Mouse (Mus musculus) lung, postnatal 36 days (tissue): ENCODE data around the gene Gpr158.

Experiments used
- DNase-seq: peaks from one replicate; pipeline ENCODE4 v3.0.0; 2022; ENCODE audit warnings: mixed read lengths

The Gpr158 gene

DNA sequence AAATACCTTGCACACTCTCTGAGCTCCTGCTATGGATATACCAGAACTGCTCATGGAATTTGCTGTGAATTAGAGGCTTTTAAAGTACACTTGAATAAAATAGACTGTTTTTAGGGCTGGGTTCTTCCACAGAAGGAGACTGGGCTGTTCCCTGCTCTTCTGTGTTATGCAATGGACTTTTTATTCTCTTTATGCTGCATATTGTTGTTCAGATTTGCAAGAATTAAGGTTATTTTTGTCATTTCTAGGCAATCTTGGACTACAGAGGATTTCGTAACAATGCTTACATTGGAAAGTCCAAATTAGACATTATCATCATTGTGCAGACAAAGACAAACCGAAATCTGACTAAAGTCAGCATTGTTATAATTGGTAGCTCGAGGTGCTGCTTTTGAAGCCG lies 298.4 kb downstream of the Gpr158 start:
- DNase-seq = no peak

DNA sequence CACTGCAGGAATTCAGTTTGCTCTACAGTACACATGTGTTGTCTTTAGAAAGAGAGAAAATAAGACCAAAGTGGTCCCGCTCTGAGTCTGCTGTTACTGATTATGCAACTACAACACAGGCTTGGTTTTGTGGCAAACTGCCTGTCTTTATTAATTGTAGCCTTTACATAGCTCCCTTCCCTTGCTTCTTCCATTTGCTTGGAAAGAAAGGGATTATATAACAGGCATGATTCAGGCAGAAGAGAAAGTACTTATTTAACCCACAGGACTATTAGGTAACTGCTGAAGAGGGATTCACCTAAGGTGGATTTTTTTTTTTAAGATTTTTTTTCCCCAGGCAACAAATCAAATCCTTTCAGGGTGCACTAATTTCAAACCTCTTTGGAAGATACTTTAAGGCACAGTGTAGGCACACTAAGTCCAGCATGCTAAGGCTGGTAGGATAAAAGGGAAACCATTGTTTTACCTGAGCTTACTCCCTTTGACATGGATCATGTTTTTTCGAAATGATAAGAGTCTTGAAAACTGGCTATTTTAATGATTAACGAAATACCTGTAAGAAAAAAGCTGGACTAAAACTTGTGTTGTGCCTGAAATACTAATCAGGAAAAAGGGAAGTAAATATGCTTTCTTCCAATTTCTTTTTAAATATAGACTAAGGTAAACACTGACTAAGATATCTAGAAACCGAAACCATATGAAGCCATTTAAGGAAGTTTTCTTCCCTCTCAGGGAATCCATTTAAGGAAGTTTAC lies 308.9 kb downstream of the Gpr158 start:
- DNase-seq = no peak

DNA sequence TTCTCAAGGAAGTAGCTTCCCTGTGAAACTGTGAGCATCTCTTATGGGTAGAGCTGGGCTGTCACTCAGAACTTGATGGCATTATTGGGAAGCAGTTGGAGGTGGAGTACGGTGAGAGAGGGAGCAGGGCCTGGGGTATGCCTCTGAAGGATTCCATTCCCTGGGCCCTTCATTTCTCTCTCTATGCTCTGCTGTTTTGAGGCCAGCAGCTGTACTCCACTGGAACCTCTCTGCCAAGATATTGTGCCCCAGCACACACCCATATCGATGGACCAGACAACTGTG lies 309.4 kb downstream of the Gpr158 start:
- DNase-seq = no peak

DNA sequence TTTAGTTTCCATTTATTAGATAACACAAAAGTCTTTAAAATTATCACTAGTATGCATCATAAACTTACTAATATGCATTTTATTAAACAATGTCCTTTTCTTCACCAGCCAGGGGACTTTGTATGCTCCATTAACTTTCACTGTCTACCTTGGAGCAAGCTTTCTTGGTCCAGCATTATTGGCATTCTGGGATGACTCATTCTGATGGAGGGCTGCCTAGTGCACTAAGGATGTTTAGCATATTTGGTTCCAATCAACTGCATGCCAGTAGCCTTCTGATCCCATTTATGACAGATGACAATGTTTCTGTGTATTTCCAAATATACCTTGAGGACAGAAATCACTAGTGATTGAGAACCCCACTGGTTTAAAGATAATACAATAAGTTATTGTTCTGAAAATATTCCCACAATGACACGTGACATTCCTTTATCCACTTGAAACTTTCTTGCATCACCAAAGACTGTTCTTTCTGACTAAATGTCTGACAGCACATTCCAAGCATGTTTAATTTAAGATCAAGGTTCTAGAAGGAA lies 313.5 kb downstream of the Gpr158 start:
- DNase-seq = no peak

DNA sequence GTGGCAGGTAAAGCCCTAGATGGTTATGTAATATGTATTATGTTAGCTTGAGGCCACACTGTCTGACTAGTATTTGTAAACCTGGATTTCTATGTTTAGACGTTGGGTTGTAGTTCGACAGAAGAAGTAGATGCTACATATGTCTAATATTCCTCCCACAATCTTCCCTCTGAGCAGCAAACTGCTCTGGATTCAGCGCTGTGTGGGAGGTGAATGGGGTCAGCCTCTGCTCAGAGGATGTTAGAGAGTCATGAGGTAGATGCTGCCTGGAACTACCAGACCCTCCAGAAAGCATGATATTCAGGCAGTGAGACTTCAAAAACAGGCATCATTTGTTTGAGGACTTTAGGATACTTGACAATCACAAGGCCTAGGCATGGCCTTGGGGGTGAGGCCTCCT lies 317.4 kb downstream of the Gpr158 start:
- DNase-seq = no peak

DNA sequence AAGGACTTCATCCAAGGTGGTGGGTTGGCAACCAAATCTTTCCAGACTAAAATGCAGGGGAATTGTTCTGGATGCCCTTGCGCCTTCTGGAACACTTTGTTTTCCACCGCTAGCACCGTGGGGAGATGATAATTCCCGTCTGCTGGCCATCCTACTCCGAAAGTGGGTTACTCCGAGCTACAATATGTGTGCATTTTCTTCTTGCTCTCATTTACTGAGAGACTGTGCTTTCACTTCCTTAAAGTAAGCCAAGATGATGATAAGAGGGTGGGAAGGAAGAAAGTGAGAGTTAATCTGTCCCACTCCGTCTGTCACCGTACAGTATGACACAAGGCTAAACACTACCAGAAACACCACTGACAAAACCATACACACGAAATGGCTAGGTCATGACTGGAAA lies 325.8 kb downstream of the Gpr158 start:
- DNase-seq = no peak

DNA sequence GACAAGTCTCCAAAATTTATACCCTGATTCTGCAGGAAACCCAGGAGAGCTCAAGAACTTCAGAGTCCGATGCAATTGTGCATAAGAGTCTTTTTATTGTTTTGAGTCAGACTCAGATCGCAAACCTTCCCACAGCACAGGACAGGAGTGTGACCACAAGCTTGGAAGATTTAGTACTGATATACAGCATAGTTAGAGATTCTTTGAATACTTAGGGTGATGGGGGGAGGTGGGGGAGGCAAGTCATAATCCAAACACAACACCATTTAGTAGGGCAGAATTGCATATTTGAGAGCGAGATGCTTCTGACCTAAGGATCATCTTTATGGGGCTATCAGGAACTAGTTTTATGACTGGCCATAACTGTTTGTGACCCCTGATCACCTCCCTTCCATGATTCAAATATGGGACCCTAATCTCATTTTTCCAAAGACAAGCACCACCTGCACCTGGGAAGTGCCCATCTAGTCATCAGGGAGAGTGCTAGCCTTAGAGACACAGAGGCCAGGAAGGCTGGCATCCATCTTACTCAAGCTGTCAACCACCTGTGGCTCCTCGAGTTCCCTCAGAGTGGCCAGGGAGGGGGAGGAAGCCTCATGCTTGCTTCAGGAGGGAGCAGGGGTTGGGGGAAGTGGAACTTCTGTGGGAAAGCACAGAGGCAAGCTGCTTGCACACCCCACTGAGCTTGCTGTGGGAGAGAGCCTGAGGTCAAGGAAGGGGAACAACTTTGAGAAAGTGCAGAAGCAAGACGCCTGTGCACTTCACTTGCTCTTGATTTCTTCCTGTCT lies 326.7 kb downstream of the Gpr158 start:
- no peak for DNase-seq

DNA sequence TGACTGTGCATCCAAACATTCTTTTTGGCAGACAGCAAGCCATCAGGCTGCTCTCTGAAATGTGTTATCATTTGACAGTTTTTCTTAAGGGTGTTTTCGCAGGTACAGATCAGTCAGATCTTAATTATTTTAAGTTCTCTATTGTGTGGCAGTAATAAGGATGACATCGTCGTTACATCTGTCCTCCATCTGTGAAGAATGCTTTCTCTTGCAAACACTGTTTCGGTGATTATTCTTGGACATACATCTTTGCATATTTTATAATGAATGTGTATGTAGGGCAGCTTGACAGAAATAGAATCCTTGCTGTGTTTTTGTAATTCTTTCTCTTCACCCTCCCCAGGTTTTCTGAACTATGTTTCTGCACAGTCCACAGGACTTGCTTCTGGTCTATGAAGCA lies 360.7 kb downstream of the Gpr158 start:
- DNase-seq = no peak

DNA sequence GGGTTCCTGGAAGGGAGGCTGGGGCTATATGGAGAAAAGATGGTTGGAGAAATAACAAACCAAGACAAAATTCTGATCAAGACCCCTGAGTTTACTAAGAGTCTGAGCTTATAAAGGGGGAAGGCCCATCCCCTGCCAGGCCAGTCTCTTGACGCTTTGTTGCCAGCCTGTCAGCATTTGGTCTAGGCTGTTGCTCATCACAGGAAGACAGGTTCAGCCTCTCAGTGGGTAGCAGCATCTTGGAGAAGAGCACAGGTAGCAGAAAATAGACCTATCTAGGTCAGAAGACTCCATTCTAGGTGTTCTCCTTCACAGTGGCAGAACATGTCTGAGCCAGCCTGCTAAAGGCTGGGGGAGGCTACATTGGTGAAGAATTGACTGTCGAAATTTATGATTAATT lies 416.4 kb downstream of the Gpr158 start:
- DNase-seq = no peak

DNA sequence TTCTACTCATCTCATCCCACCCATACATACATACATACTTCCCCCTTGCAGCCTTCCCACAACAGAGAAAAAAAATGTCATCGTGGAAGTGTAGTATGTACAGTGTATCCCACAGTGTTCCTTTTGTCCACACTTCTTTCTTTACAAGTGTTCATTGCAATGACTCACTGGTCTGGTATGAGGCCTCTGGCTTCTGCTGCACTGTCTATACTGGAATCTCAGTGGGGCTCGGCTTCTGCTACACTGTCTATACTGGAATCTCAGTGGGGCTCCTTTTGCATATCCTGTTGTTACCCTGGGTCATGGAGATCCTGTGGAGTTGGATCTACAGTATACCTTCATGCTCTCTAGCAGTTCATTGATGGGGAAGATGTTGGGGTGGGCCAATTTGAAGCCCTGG lies 425.8 kb downstream of the Gpr158 start:
- no peak for DNase-seq

DNA sequence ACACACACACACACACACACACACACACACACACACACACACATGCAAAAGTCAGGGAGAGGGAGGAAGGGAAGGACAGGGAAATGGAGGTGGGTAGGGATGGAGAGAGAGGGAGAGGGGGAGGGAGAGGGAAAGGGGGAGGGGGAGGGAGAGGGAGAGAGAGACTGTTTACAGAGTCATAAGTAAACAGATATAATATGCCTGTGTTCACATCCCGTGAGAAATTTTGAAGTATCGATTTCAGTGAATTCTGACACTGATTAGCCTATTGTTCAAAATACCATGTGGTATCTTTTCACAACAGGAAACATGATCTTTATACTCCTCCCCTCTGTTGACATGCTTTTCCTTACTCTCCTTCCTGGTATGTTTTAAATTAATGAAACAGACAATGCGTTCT lies 432.3 kb downstream of the Gpr158 start:
- DNase-seq = no peak

DNA sequence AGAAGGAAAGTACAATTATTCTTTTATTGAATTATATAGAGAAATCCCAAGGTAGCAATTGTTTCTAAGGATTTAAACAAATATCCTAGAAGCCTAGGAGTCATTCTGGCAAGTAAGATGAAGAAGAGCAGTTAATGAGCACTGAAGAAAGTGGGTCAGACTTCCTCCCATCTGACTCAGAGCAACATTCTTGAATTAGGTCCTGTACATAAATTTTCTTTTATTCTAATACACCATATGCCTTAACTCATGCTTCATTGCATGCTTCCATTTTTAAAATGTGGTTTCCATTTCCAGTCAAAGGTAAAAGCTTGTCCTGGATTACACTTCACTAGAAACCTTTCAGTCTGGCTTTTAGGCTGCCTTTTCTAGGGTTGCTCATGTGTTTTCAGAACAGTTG lies 432.7 kb downstream of the Gpr158 start:
- no peak for DNase-seq

DNA sequence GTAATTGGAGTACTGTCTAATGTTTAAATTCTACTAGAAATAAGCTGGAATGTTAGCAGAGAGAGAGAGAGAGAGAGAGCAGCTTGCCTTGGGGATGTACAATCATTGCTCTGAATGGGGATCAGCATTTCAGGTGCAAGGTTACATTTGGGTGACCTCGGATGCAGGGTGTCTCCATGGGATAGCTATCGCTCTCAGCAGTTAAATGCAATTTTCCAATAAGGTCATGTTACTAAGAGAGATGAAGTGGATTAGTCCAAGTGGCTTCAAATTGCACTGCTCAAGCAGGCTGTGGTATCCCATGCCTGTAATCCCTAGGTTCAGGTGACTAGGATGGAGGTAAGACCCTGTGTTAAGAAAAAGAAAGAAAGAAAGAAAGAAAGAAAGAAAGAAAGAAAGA lies 441.2 kb downstream of the Gpr158 start:
- no peak for DNase-seq

DNA sequence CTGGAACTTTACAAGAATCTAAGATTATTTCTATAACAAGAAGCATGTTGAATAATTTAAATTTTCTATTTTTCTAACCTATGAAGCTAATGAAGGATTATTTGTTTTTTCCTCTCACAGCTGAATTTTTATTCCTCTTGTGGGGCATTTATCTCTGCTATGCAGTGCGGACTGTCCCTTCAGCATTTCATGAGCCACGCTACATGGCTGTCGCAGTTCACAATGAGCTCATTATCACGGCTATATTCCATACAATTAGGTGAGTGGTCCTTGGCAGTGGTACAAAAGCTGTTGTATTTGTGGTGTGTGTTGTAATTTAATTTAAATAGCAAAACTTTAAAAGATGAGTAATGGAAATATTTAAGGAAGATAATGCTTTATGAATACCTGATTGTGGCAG lies 443.1 kb downstream of the Gpr158 start:
- no peak for DNase-seq

DNA sequence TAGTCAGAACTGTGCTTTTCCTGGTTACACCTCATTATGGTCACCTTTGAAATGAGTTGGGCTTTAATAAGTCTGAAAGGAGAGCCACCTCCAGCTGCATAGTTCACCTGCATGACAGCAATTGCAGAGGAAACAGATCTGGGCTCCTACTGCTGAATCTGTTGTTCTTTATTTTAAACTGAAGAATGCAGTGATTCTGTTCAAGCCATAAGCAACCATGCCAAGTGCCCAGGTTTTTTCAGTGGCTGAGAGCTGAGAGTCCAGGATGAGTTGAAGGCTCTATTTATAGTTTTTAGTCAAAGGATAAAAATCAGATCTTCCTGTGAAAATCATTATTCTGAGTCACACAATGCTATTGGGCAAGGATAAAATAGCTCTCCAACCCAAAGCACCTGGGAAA lies 496.7 kb downstream of the Gpr158 start:
- DNase-seq = no peak
